Mouse (Mus musculus) kidney, adult 2 months (tissue): ENCODE measurements around the gene Ptpro. TPM values are rescaled to one million over a fixed set of nuclear protein-coding genes. Genes with fewer than 3 reads are reported as not detected.

Experiments used
- DNase-seq: peaks from one replicate; pipeline ENCODE4 v3.0.0; 2021
- H3K27ac ChIP-seq: fragments of 200-500 bp; 2 replicates; pipeline ENCODE4 v1.5.1; 2012; ENCODE audit warnings: low read depth, low read length, control low read depth, inconsistent platforms; ENCODE audit not compliant: insufficient read depth
- H3K27me3 ChIP-seq: fragments of 200-500 bp; replicated peaks from 2 replicates; pipeline ENCODE4 v1.6.1; 2012; ENCODE audit warnings: mild to moderate bottlenecking, moderate library complexity, low read length, inconsistent platforms; ENCODE audit not compliant: control insufficient read depth, insufficient read depth
- H3K36me3 ChIP-seq: fragments of 200-500 bp; 2 replicates; pipeline ENCODE4 v1.6.1; 2012; ENCODE audit warnings: mild to moderate bottlenecking, moderate library complexity, low read length, inconsistent platforms; ENCODE audit not compliant: control insufficient read depth, insufficient read depth
- H3K4me1 ChIP-seq: fragments of 200-500 bp; 2 replicates; pipeline ENCODE4 v1.6.1; 2011; ENCODE audit warnings: low read length; ENCODE audit not compliant: control insufficient read depth, insufficient read depth
- H3K4me3 ChIP-seq: fragments of 200-500 bp; 2 replicates; pipeline ENCODE4 v1.5.1; 2011; ENCODE audit warnings: mild to moderate bottlenecking, low read depth, low read length, control low read depth; ENCODE audit not compliant: insufficient read depth
- CTCF ChIP-seq: fragments of 200-500 bp; conservative IDR thresholded peaks from 2 replicates; pipeline ENCODE4 v1.5.1; 2011; ENCODE audit warnings: low read depth, mild to moderate bottlenecking, control low read depth, low read length, moderate library complexity, mixed read lengths; ENCODE audit not compliant: insufficient read depth, insufficient read length
- POLR2A ChIP-seq: fragments of 200-500 bp; IDR thresholded peaks from one replicate; pipeline ENCODE4 v1.6.1; 2011; ENCODE audit warnings: low read depth, low read length, control low read depth
- WGBS: fragments of 180-500 bp; shearing (Covaris S2); methylation state at CpG from one replicate; pipeline ENCODE4 v1.1.7; 2018; 5-methylcytosine and 5-hydroxymethylcytosine counted together
- polyA plus RNA-seq: library from polyadenylated mRNA; depleted of rRNA; stranded (reverse); fragments of >200 nt; gene quantifications from 2 replicates; pipeline ENCODE4 v1.2.3, GENCODE M21; 2012

Ptpro gene
- polyA plus RNA-seq, 1 experiment, result 13.0 TPM

DNA sequence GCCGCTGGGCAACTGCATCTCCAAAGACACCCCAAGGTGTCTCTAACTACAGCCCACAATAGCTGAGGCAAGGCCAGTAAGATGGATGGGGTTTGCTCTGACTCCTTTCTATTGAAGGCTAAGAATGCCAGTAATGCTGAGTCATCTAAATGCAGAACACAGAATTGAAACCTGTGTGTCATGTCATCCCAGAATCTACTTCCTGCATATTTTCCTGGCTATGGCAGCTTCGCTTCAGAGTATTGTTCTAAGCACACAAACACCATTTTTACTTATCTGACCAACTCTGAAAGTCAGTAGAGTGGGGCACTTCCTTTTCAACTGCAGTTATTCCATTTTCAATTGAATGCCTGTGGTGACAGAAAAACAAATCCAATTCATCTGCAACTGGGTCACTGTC lies 40.3 kb downstream of the Ptpro start:
- H3K4me3 ChIP-seq, result no peak overlapping the region
- no peaks in the 10 kb centered on the region for H3K27me3 ChIP-seq
- TF ChIP-seq CTCF (no peak), POLR2A (no peak)
- no peaks in the 10 kb centered on the region for H3K36me3 ChIP-seq
- no peak for DNase-seq
- no peak overlapping the region for H3K27ac ChIP-seq
- WGBS, result 79% methylated on average over 2 of the region's 2 CpGs
- H3K4me1 ChIP-seq, result no peaks in the 10 kb centered on the region

DNA sequence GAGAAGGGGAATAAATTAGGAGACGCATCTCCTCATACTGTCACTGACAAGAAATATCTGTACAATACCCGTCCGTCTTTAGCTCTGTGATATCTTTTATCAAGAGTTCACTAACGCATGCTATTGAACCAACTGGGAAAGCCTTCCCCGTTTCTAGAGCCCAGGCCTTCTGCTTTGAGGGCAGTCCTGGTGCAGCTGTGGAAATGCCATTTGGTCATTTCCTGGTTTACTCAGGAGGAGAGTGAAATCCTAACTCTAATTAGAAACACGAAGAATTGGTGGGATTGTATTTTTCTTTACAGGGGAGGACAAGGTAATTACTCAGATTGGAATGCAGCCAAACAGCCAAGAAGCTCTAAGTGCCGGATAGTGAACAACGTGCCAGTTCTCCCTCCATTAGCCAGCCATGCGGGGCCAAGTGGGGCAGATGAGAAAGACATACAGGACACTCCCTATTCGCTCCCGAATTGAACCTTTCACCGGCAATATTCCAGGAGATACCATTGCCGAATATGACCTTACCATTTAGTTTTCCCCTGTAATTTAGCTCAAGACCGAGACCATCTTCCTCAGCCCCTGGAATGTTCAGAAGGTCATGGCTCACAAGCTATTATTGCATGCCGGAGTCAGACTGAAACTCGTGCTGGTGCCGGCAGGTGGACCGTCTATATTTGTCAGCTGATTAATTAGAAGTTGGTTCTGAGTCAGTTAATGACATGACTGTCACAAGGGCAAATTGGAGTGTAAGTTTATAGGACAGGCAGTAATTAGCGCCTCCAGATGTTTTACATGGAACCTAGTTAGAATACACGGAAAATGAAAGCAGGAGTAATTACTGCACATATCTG lies 43.1 kb downstream of the Ptpro start:
- Histone ChIP-seq H3K36me3 (no peaks in the 10 kb centered on the region), H3K4me1 (no peaks in the 10 kb centered on the region), H3K4me3 (no peak overlapping the region), H3K27me3 (no peaks in the 10 kb centered on the region), H3K27ac (no peak overlapping the region)
- DNase-seq, result no peak
- WGBS, result 31% methylated on average over 20 of the region's 20 CpGs
- TF ChIP-seq CTCF (no peak), POLR2A (no peak)

DNA sequence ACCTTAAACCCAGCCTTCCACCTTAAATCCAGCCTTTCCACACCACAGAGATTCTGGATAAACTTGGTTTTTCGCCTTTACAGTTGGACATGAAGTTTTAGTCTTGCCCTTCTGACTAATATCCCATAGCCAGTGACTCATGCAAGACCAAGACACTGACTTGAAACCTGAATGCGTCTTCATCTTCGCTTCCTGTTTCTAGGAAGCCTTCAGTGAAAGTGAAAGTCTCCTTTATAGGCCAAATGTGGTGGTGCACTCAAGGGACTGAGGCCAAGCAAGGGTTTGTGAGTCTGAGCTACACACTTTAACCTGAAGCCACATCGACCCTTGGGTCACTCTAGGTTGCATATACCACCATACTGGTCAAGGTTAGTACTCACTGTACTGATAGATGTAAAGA lies 50.4 kb downstream of the Ptpro start:
- H3K27me3 ChIP-seq, result no peaks in the 10 kb centered on the region
- H3K36me3 ChIP-seq, result no peaks in the 10 kb centered on the region
- no peak overlapping the region for H3K4me3 ChIP-seq
- no peak for DNase-seq
- WGBS, result 82% methylated on average over 4 of the region's 4 CpGs
- no peak for TF ChIP-seq CTCF
- no peak for TF ChIP-seq POLR2A
- H3K4me1 ChIP-seq, result no peaks in the 10 kb centered on the region
- no peak overlapping the region for H3K27ac ChIP-seq

DNA sequence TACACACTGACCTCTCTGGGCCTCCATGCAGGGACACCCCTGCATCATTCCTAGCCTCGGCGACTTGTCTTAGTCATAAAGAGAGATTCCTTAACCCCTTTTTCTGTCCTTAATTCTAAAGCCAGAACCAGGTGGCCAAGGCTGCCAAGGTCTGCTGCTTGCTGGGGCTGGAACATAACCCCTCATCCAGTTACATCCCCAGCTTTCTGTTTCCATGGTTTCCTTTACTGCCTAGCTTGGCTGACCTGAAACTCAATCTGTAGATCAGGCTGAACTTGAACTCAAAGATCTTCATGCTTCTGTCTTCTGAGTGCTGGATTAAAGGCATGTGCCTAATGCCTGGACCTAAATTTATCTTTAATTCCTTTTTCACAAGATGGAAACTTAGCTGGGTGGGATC lies 51.7 kb downstream of the Ptpro start:
- Histone ChIP-seq H3K4me3 (no peak overlapping the region), H3K36me3 (no peaks in the 10 kb centered on the region), H3K27ac (no peak overlapping the region), H3K4me1 (no peaks in the 10 kb centered on the region), H3K27me3 (no peaks in the 10 kb centered on the region)
- TF ChIP-seq POLR2A, result no peak
- no peak for TF ChIP-seq CTCF
- WGBS, result 27% methylated on average over 2 of the region's 2 CpGs
- DNase-seq, result no peak

DNA sequence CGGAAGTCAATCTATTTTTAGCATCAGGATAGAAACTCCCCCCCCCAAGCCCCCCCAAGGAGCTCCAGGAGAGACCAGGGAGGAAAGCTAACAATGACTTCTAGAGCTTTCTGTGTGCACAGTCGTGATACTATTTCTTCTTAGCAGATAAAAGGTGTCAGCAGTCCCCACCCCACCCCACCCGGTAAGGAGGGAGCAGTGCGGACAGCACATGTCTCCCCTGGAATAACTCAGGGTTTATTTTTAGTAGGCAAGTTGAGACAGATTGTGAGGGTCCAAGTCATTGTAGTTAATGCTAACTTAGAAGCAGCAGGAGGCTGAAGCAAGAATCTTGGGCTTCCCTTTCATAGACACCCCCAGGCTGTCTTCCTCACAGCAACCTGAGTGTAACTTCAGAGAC lies 63.1 kb downstream of the Ptpro start:
- Histone ChIP-seq H3K4me1 (no peaks in the 10 kb centered on the region), H3K36me3 (no peaks in the 10 kb centered on the region), H3K27ac (no peak overlapping the region), H3K27me3 (no peaks in the 10 kb centered on the region; the same call in 1 of the 2 replicates), H3K4me3 (no peak overlapping the region)
- WGBS, result 40% methylated on average over 4 of the region's 4 CpGs
- TF ChIP-seq CTCF (no peak), POLR2A (no peak)
- DNase-seq, result no peak

DNA sequence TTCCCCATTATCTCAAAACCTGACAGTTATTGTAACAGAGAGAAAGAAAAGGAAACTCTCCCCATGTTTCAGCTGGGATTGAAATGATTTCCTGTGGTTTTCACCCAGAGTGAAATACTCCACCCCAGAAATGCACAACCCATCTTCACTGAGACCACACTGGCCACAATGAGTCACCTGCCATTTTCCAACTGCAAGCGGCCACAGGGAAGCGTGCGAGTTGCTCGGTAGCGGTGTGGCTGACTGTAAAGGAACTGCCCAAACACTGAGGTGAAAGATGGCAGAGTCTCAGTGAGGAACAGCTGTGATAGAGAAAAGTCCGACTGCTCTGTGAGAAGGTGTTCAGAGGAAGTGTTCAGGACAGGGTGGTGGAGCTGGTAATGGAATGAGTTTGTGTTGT lies 64.2 kb downstream of the Ptpro start:
- WGBS, result 81% methylated on average over 6 of the region's 6 CpGs
- Histone ChIP-seq H3K27ac (no peak overlapping the region), H3K27me3 (no peaks in the 10 kb centered on the region; the same call in 1 of the 2 replicates), H3K4me1 (no peaks in the 10 kb centered on the region), H3K36me3 (no peaks in the 10 kb centered on the region), H3K4me3 (no peak overlapping the region)
- DNase-seq, result no peak
- TF ChIP-seq POLR2A, result no peak

DNA sequence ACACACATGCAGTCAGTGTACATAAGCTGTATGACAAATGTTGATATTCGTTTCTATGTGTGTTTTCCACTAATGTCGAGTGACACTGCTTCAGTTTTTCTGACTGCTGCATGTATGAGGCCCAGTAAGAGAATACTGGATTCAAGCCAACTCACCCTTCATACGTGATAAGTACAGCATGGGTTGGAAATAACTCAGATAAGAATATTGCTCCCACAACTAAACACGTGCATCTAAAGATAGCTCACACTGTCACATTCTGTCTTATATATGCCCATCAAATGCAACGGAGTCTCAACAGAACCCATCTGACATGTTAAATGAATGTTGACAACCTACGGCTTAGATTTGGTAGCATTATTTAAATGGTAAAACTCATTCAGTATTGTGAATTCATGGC lies 65.4 kb downstream of the Ptpro start:
- no peak for DNase-seq
- Histone ChIP-seq H3K27ac (no peak overlapping the region), H3K4me1 (no peaks in the 10 kb centered on the region), H3K36me3 (no peaks in the 10 kb centered on the region), H3K27me3 (no peaks in the 10 kb centered on the region; the same call in 1 of the 2 replicates), H3K4me3 (no peak overlapping the region)
- 87% methylated on average over 6 of the region's 6 CpGs for WGBS
- TF ChIP-seq CTCF, result no peak
- no peak for TF ChIP-seq POLR2A
